Mouse (Mus musculus) CH12.LX (cell line): ENCODE results near the gene Rab4b.

Source experiments
- KAT2A ChIP-seq: IDR thresholded peaks from 2 replicates; pipeline ENCODE4 v1.6.1; 2012; ENCODE audit warnings: low read length, improper control_type of control experiment, inconsistent platforms; ENCODE audit not compliant: insufficient replicate concordance
- POLR2A ChIP-seq: IDR thresholded peaks from 2 replicates; pipeline ENCODE4 v1.6.1; 2011; ENCODE audit warnings: low read depth, mild to moderate bottlenecking, improper control_type of control experiment, low read length
- ZNF384 ChIP-seq: IDR thresholded peaks from 2 replicates; pipeline ENCODE4 v1.6.1; 2012; ENCODE audit warnings: low read depth, low read length, improper control_type of control experiment, inconsistent platforms

DNA sequence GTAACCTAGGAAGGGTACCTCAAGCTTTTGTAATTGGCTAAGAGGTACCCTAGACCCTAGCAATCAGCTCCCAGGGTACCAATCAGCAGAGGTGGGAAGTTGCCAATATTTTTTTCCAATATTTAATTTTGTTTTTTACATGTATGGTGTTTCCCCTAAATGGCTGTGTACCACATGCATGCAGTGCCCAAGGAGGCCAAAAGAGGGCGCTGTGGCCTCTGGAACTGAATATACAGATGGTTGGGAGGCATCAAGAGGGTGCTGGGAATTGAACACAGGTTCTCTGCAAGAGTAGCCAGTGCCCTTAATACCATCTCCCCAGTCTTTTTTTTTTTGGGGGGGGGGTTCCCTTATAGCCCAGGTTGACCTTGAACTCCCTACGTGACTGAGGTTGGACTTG lies 47.3 kb downstream of the Rab4b start:
- TF ChIP-seq POLR2A (no peak), ZNF384 (no peak), KAT2A (no peak)
